10 mouse cellular contexts compared by ENCODE assay signal in genomic region chr6:30276882-30277281, GRCm38 (mm10).
"Had no signal": no experiment of that assay in that cellular context is flagged by ENCODE, and none has a peak within 500 bp of the region (broad histone marks: within the 10 kb centered on the region; RNA-seq: fewer than 3 reads in every experiment).

No protein-coding gene starts in this region.

- H3K4me3 ChIP-seq: limb, embryonic 13.5 days; liver, embryonic 15.5 days; midbrain, embryonic 13.5 days had no signal

- H3K9me3 ChIP-seq: limb, embryonic 13.5 days; liver, embryonic 15.5 days; midbrain, embryonic 13.5 days had no signal

- H3K9ac ChIP-seq: limb, embryonic 13.5 days; liver, embryonic 15.5 days; midbrain, embryonic 13.5 days had no signal

- H3K27ac ChIP-seq: kidney, postnatal 0 days; limb, embryonic 13.5 days; liver, embryonic 15.5 days; midbrain, embryonic 13.5 days had no signal

- DNase-seq: kidney, adult 8-10 months; layer of hippocampus, adult 9-11 months; lung, adult 2 months; thymus, adult 2 months; thymus, postnatal 25 days had no signal

- ATAC-seq: lung, postnatal 0 days; midbrain, embryonic 13.5 days had no signal

- H3K4me2 ChIP-seq: limb, embryonic 13.5 days; liver, embryonic 15.5 days; midbrain, embryonic 13.5 days had no signal

- H3K27me3 ChIP-seq: limb, embryonic 13.5 days; liver, embryonic 15.5 days; midbrain, embryonic 13.5 days had no signal
